Mouse (Mus musculus) liver, adult 2 months (tissue): ENCODE measurements at regions not wholly inside any gene's neighbourhood (a gene's known extent, or its start where the extent isn't known, plus 50 kb on each side); places are given as distances from the start of the nearest gene placed in this dataset.

Experiments
- CTCF ChIP-seq: fragments of 200-500 bp; IDR thresholded peaks from 2 replicates; pipeline ENCODE4 v1.5.1; 2011; ENCODE audit warnings: low read depth, low read length, control low read depth
- POLR2A ChIP-seq: fragments of 200-500 bp; IDR thresholded peaks from 2 replicates; pipeline ENCODE4 v1.6.1; 2011; ENCODE audit warnings: low read length, control low read depth; ENCODE audit not compliant: insufficient read depth; ENCODE audit errors: extremely low read depth

DNA sequence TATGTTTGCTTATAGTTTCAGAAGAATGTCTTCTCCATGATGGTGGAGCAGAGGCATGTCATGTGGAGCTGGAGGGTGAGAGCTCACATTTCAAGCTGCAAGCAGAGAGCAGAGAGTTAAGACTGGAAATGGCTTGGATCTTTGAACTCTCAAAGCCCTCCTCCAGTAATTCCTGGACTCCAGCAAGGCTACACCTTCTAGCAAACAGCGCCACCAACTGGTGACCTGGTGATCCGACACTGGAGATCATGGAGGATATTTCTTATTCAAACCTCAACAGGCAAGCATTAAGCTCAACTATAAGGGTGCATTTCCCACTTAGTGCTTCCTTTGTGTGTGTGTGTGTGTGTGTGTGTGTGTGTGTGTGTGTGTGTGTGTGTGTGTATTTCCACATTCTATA is 446.2 kb downstream of the Prr30 start:
- no peak for TF ChIP-seq POLR2A
- TF ChIP-seq CTCF: peak; percentile 54; the same call in 1 of the 2 replicates
